In genomic region chr17:36083870-36084451, GRCm38 (mm10) we compare ENCODE assay signal across 8 mouse cellular contexts. TPM values are rescaled to one million over a fixed set of nuclear protein-coding genes. Genes with fewer than 3 reads are reported as not detected.
A peak's percentile ranks its signal among the peaks of the same experiment; 100 is the strongest.
DNase-seq lines count a peak whose midpoint lies in the region; ATAC-seq and TF ChIP-seq lines count a peak whose summit lies in the region.

No protein-coding gene starts in this region.

- H3K27ac ChIP-seq in layer of hippocampus, adult 2 months, result no peak overlapping the region
- peak overlapping the region; percentile 86 for H3K27ac ChIP-seq in hindbrain, embryonic 10.5 days
- no peak overlapping the region for H3K27ac ChIP-seq in liver, embryonic 15.5 days (replicated peaks)
- no peak overlapping the region for H3K27ac ChIP-seq in stomach, postnatal 0 days (replicated peaks)

- no peaks in the 10 kb centered on the region for H3K36me3 ChIP-seq in hindbrain, embryonic 10.5 days
- H3K36me3 ChIP-seq in liver, embryonic 15.5 days (replicated peaks), result no peaks in the 10 kb centered on the region
- no peaks in the 10 kb centered on the region for H3K36me3 ChIP-seq in stomach, postnatal 0 days (ENCODE audit: control insufficient read depth, insufficient read depth, low read length)

- intact Hi-C loops in gastrocnemius, postnatal 14 days (cut with DNase I; ENCODE audit: low total_unique reads), result no loop called here

- no peak for ATAC-seq in liver, embryonic 15.5 days (ENCODE audit: insufficient read depth)
- ATAC-seq in stomach, postnatal 0 days (ENCODE audit: low FRiP score, low TSS enrichment), result no peak

- no peak for DNase-seq in layer of hippocampus, adult 2 months (ENCODE audit: low spot score in 2 of 2)
- DNase-seq in layer of hippocampus, adult 9-11 months, result no peak
- peak; percentile 26 for DNase-seq in brain, adult 2 months (ENCODE audit: low read depth, low spot score)
- no peak for DNase-seq in hindbrain, embryonic 10.5 days (ENCODE audit: low spot score)
- no peak for DNase-seq in stomach, postnatal 0 days (ENCODE audit: low spot score)
- DNase-seq in gastrocnemius, postnatal 14 days, result no peak
- DNase-seq in Muller cell, postnatal 12 days (ENCODE audit: inconsistent ontology term), result no peak

- H3K4me1 ChIP-seq in hindbrain, embryonic 10.5 days (replicated peaks), result peaks cover 18% of the 10 kb centered on the region
- H3K4me1 ChIP-seq in liver, embryonic 15.5 days (replicated peaks), result 0 out of 2 replicates have a peak, but pooled peaks cover 11% of the 10 kb centered on the region
- no peaks in the 10 kb centered on the region for H3K4me1 ChIP-seq in stomach, postnatal 0 days (replicated peaks; ENCODE audit: control insufficient read depth, insufficient read depth)

- no peak for TF ChIP-seq CTCF in layer of hippocampus, adult 2 months (conservative IDR thresholded peaks at IDR 0.05)
- TF ChIP-seq CTCF in stomach, postnatal 0 days (IDR thresholded peaks at IDR 0.05; ENCODE audit: low read depth), result no peak

- H3K4me2 ChIP-seq in liver, embryonic 15.5 days, result peak overlapping the region; percentile 75
- peak overlapping the region; percentile 82 for H3K4me2 ChIP-seq in stomach, postnatal 0 days (replicated peaks; ENCODE audit: low read depth)

- H3K27me3 ChIP-seq in hindbrain, embryonic 10.5 days (ENCODE audit: insufficient read depth, poor library complexity, severe bottlenecking), result peaks cover 39% of the 10 kb centered on the region
- H3K27me3 ChIP-seq in liver, embryonic 15.5 days, result peaks cover 53% of the 10 kb centered on the region
- no peaks in the 10 kb centered on the region for H3K27me3 ChIP-seq in stomach, postnatal 0 days (ENCODE audit: control insufficient read depth, insufficient read depth, low read length)

- no peaks in the 10 kb centered on the region for H3K9me3 ChIP-seq in hindbrain, embryonic 10.5 days
- H3K9me3 ChIP-seq in liver, embryonic 15.5 days (replicated peaks), result no peaks in the 10 kb centered on the region
- no peaks in the 10 kb centered on the region for H3K9me3 ChIP-seq in stomach, postnatal 0 days (ENCODE audit: control insufficient read depth, low read length)

- no peak overlapping the region for H3K9ac ChIP-seq in liver, embryonic 15.5 days
- peak overlapping the region; percentile 45 for H3K9ac ChIP-seq in stomach, postnatal 0 days (ENCODE audit: low read length)

- 1% methylated on average over 42 of the region's 42 CpGs for WGBS in hindbrain, embryonic 10.5 days
- 1% methylated on average over 40 of the region's 42 CpGs for whole genome bisulfite sequencing in liver, embryonic 15.5 days (ENCODE audit: insufficient replicate concordance)
- WGBS in stomach, postnatal 0 days, result 2% methylated on average over 39 of the region's 42 CpGs

- no peak for TF ChIP-seq EP300 in stomach, postnatal 0 days (optimal IDR thresholded peaks at IDR 0.05)

- H3K4me3 ChIP-seq in layer of hippocampus, adult 2 months, result peak overlapping the region; percentile 58
- H3K4me3 ChIP-seq in hindbrain, embryonic 10.5 days, result peak overlapping the region; percentile 72
- H3K4me3 ChIP-seq in liver, embryonic 15.5 days (replicated peaks), result peak overlapping the region; percentile 57
- peak overlapping the region; percentile 53 for H3K4me3 ChIP-seq in stomach, postnatal 0 days (ENCODE audit: low read depth, low read length)

RNA-seq across cellular contexts. Expression of gene Gm11127, which starts 25.8 kb away (rescaled TPM):
- 1 to 10 TPM; 1.6 to 1.7 TPM for total RNA-seq in layer of hippocampus, adult 2 months (2021)
- not detected in 2 replicates for polyA plus RNA-seq in hindbrain, embryonic 10.5 days (2016; fragmentation: Nextera tagmentation; extraction: Ambion mirVana)
- not detected in 2 replicates for polyA plus RNA-seq in liver, embryonic 15.5 days (2015; fragmentation: Nextera tagmentation; extraction: Ambion mirVana)
- polyA plus RNA-seq in stomach, postnatal 0 days (2015; fragmentation: Nextera tagmentation; extraction: Ambion mirVana), result 0.08 and 0.10 TPM in 2 replicates
- total RNA-seq in gastrocnemius, postnatal 14 days (2021), result 1 to 10 TPM in 1 of 2 experiments, under 1 TPM in 1; 0.92 to 1.0 TPM

RNA-seq across cellular contexts. Expression of gene Gm19684, which starts 37.5 kb away (rescaled TPM):
- total RNA-seq in layer of hippocampus, adult 2 months (2021), result under 1 TPM in 1 of 2 experiments, not detected in 1; 0.29 TPM
- not detected in 2 replicates for polyA plus RNA-seq in hindbrain, embryonic 10.5 days (2016; fragmentation: Nextera tagmentation; extraction: Ambion mirVana)
- not detected in 2 replicates for polyA plus RNA-seq in liver, embryonic 15.5 days (2015; fragmentation: Nextera tagmentation; extraction: Ambion mirVana)
- not detected in 2 replicates for polyA plus RNA-seq in stomach, postnatal 0 days (2015; fragmentation: Nextera tagmentation; extraction: Ambion mirVana)
- not detected for total RNA-seq in gastrocnemius, postnatal 14 days (2021)

RNA-seq across cellular contexts. Expression of gene Gm6034, which starts 41.2 kb away (rescaled TPM):
- total RNA-seq in layer of hippocampus, adult 2 months (2021), result not detected
- polyA plus RNA-seq in hindbrain, embryonic 10.5 days (2016; fragmentation: Nextera tagmentation; extraction: Ambion mirVana), result not detected in 2 replicates
- not detected in 2 replicates for polyA plus RNA-seq in liver, embryonic 15.5 days (2015; fragmentation: Nextera tagmentation; extraction: Ambion mirVana)
- not detected in 2 replicates for polyA plus RNA-seq in stomach, postnatal 0 days (2015; fragmentation: Nextera tagmentation; extraction: Ambion mirVana)
- total RNA-seq in gastrocnemius, postnatal 14 days (2021), result not detected

RNA-seq across cellular contexts. Expression of gene H2-T22, which starts 41.4 kb away (rescaled TPM):
- total RNA-seq in layer of hippocampus, adult 2 months (2021), result 10 to 100 TPM in 1 of 2 experiments, 1 to 10 TPM in 1; 9.1 to 10.3 TPM
- polyA plus RNA-seq in hindbrain, embryonic 10.5 days (2016; fragmentation: Nextera tagmentation; extraction: Ambion mirVana), result 7.4 and 8.9 TPM in 2 replicates
- 11.9 and 13.2 TPM in 2 replicates for polyA plus RNA-seq in liver, embryonic 15.5 days (2015; fragmentation: Nextera tagmentation; extraction: Ambion mirVana)
- polyA plus RNA-seq in stomach, postnatal 0 days (2015; fragmentation: Nextera tagmentation; extraction: Ambion mirVana), result 18.9 and 21.0 TPM in 2 replicates
- 1 to 10 TPM; 5.7 to 6.3 TPM for total RNA-seq in gastrocnemius, postnatal 14 days (2021)

RNA-seq across cellular contexts. Expression of gene Gm7030, which starts 45.3 kb away (rescaled TPM):
- total RNA-seq in layer of hippocampus, adult 2 months (2021), result not detected
- not detected in 2 replicates for polyA plus RNA-seq in hindbrain, embryonic 10.5 days (2016; fragmentation: Nextera tagmentation; extraction: Ambion mirVana)
- not detected in 2 replicates for polyA plus RNA-seq in liver, embryonic 15.5 days (2015; fragmentation: Nextera tagmentation; extraction: Ambion mirVana)
- not detected in 2 replicates for polyA plus RNA-seq in stomach, postnatal 0 days (2015; fragmentation: Nextera tagmentation; extraction: Ambion mirVana)
- total RNA-seq in gastrocnemius, postnatal 14 days (2021), result not detected
